Mouse (Mus musculus): ENCODE measurements at regions not wholly inside any gene's neighbourhood (a gene's known extent, or its start where the extent isn't known, plus 50 kb on each side); places are given as distances from the start of the nearest gene placed in this dataset.
"Not testable (repeated sequence)": the region's sequence is repeated elsewhere in the genome, so short reads cannot be mapped to it uniquely, and the experiment has no call there.

GRCm38 (mm10) chr1:35201083-35201879 lies 351.5 kb downstream of the Plekhb2 start:
- DNase-seq = peak; percentile 11

DNA sequence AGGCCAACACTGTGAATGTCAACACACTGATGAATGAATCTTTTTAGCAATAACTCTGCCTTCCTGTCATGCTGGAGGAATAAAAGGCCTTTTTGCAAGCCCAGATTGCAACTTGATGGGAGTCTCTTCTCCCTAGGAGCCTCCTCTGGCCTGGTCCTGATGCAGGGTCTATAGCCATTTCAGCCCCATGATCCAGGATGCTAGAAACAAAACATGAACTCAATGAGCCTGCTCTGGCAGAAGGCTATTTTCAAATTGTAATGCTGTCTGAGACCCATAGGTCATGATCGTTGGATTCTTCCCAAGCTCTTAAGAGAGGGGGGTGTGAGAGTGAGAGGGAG lies 352.1 kb downstream of the Plekhb2 start:
- DNase-seq = no peak

- peak; percentile 77 for DNase-seq
These were observed 352.8 kb downstream of the Plekhb2 start for GRCm38 (mm10) chr1:35202551-35202950.

- no peak for DNase-seq
These were observed 357.2 kb downstream of the Plekhb2 start for GRCm38 (mm10) chr1:35206834-35207529.

- DNase-seq = no peak
These were observed 362.5 kb downstream of the Plekhb2 start for GRCm38 (mm10) chr1:35212111-35212891.

DNA sequence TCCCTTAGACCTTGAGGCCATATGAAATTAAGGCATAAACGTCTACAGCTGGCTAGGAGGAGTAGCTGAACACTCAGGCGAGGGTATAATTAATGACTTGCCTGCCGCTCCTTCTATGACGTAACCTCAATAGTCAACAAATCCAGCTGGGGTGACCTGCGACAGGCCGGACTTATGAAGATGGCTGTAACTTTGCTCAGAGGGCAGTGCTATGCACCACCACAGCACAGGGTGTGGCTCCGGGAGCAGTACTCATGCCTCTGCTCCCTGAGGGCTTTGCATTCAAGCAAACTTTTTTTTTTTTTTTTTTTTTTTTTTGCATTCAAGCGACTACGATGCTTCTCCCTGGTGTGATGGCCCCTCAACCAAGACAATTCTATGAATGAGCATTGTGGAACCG lies 364.1 kb downstream of the Plekhb2 start:
- DNase-seq = no peak

DNA sequence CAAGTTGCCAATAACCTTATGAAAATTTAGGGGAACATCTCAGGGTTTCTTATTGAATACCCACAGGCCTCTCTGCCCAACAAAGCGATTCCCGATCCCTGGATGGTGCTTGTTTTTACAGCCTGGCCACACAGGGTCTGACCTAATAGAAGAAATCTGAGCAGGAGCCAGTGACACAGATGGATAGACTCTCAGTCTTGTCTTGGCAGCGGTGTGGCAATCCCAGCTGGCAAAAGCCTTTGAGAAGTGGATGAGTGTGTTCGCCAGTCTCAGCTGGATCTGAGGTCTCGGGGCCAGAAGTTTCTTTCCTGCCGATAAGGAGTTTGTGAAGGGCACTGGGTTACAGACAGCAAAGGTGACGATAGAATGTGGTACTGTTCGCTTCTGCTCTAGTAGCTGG lies 366.6 kb downstream of the Plekhb2 start:
- no peak for DNase-seq

- not testable (repeated sequence) for DNase-seq
These were observed 370.4 kb downstream of the Plekhb2 start for GRCm38 (mm10) chr1:35220215-35220614.

- no peak for DNase-seq
These were observed 371.0 kb downstream of the Plekhb2 start for GRCm38 (mm10) chr1:35220751-35221150.

DNA sequence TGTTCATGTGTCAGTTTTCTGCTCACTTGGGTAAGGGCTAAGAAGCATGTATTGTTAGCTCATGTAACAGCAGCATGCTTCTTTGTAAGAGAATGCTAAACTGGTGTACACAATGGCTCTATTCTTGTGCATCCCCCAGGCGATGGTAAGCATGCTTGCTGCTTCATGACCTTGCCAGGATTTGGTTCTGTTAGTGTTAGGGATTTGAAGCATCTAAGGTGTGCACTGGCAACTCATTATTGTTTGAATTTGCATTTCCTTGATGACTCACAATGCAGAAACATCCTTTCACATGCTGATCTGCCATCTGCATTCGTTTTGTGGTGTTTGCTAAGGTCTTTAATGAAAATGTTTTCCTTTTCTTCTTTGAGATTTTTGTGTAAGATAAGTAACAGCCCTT lies 382.8 kb downstream of the Plekhb2 start:
- DNase-seq = no peak

GRCm38 (mm10) chr1:35238139-35238538 lies 388.4 kb downstream of the Plekhb2 start:
- no peak for DNase-seq

GRCm38 (mm10) chr1:35242849-35243248 lies 393.1 kb downstream of the Plekhb2 start:
- DNase-seq = no peak

DNA sequence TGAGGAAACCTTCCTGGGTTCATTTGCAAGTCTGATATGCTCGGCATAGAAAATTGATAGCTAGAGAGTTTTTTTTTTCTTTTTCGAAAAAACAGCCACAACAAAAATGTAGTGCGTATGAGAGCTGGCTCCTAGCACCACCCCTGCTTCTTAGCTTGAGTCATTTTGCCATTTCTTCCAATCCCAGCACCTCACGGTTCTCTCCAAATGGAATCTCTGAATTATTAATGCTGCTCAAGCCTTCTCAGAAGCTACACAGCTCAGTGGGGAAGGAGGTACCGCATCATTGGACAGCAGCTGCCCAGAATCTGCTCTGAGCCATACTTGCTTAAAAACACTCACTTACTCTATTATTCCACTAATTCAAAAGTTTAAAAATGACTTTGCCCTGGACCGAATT lies 393.6 kb downstream of the Plekhb2 start:
- DNase-seq = no peak

GRCm38 (mm10) chr1:35265125-35265524 lies 415.3 kb downstream of the Plekhb2 start:
- no peak for DNase-seq

DNA sequence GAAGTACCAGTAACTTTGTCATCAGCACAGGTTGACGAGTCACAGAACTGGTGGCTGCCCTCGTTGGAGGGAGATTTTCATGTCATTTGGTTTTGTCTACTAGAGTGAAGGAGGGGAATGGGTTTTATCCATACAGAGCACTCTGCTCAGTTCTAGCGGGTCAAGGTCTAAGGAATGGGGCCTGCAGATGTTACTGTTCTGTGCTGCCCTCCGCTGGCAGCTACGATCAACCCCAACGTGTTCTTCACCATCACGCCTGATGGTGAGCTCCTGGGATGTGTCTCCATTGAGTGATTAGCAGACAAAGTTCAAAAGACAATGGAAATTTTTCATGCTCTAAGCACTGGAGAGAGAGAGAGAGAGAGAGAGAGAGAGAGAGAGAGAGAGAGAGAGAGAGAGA lies 416.9 kb downstream of the Plekhb2 start:
- DNase-seq = no peak

GRCm38 (mm10) chr1:35267883-35268282 lies 418.1 kb downstream of the Plekhb2 start:
- DNase-seq = no peak

DNA sequence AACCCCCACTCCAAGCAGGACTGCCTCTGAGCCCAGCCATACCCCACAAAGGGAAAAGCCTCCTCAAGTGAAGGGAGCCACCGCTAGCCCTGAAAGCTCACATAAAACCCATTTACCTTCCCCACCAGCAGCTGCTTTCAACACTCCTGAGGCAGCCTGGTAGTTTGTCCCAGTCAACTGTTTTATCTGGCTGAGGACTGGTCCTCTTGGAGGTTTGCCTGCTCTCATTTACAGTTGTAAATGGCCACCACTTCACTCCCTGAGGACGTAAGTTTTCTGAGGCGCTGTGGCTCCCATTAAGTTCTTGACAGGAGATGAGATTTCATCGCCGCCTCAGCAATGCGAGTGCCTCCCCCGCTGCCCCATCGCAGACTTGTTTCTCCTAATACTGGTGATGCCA lies 425.2 kb downstream of the Plekhb2 start:
- DNase-seq = no peak

Data from right cerebral cortex, postnatal 25 days (tissue).